Mouse (Mus musculus) midbrain, embryonic 15.5 days (tissue): ENCODE results near the gene Wnt1. TPM values are rescaled to one million over a fixed set of nuclear protein-coding genes. Genes with fewer than 3 reads are reported as not detected.

Experiments used
- ATAC-seq: fragments of 200-750 bp; cut with Nextera tagmentation; replicated peaks from 2 replicates; pipeline ENCODE4 v1.8.0; 2017; ENCODE audit warnings: moderate TSS enrichment
- H3K27ac ChIP-seq: fragments of 300-500 bp; sonication (generic); 2 replicates; pipeline ENCODE4 v1.5.1; 2015; ENCODE audit warnings: mild to moderate bottlenecking, inconsistent platforms
- H3K27me3 ChIP-seq: fragments of 300-500 bp; sonication (generic); replicated peaks from 2 replicates; pipeline ENCODE4 v1.6.1; 2015; ENCODE audit warnings: inconsistent platforms
- H3K36me3 ChIP-seq: fragments of 300-500 bp; sonication (generic); replicated peaks from 2 replicates; pipeline ENCODE4 v1.6.1; 2015; ENCODE audit warnings: inconsistent platforms
- H3K4me1 ChIP-seq: fragments of 300-500 bp; sonication (generic); 2 replicates; pipeline ENCODE4 v1.6.1; 2015; ENCODE audit warnings: inconsistent platforms
- H3K4me2 ChIP-seq: fragments of 300-500 bp; sonication (generic); 2 replicates; pipeline ENCODE4 v1.6.1; 2015; ENCODE audit warnings: inconsistent platforms, mild to moderate bottlenecking, moderate library complexity
- H3K4me3 ChIP-seq: fragments of 300-500 bp; sonication (generic); 2 replicates; pipeline ENCODE4 v1.5.1; 2015; ENCODE audit warnings: mild to moderate bottlenecking, inconsistent platforms
- H3K9ac ChIP-seq: fragments of 300-500 bp; sonication (generic); 2 replicates; pipeline ENCODE4 v1.6.1; 2015; ENCODE audit warnings: mild to moderate bottlenecking, inconsistent platforms
- H3K9me3 ChIP-seq: fragments of 300-500 bp; sonication (generic); 2 replicates; pipeline ENCODE4 v1.6.1; 2016; ENCODE audit warnings: inconsistent platforms
- WGBS: fragments of 180-500 bp; shearing (Covaris S2); methylation state at CpG from one replicate; pipeline ENCODE4 v1.1.7; 2015; ENCODE audit warnings: mixed read lengths; 5-methylcytosine and 5-hydroxymethylcytosine counted together
- polyA plus RNA-seq: library from polyadenylated mRNA; unstranded; fragments of >200 nt; fragmentation: Nextera tagmentation; extraction: Ambion mirVana; gene quantifications from 2 replicates; pipeline ENCODE4 v1.2.1, GENCODE M21; 2015

Wnt1 gene
- polyA plus RNA-seq, 1 experiment from 2014 or later: 2.9 TPM

GRCm38 (mm10) chr15:98780573-98780972 lies 9.1 kb upstream of the Wnt1 start:
- H3K4me2 ChIP-seq: no peak overlapping the region
- H3K27ac ChIP-seq: no peak overlapping the region
- no peak overlapping the region for H3K4me3 ChIP-seq
- H3K9me3 ChIP-seq: no peaks in the 10 kb centered on the region
- 6% methylated on average over 13 of the region's 13 CpGs for whole genome bisulfite sequencing
- H3K36me3 ChIP-seq: no peaks in the 10 kb centered on the region
- H3K27me3 ChIP-seq: peaks cover 78% of the 10 kb centered on the region
- ATAC-seq: no peak
- no peak overlapping the region for H3K9ac ChIP-seq
- peaks cover 26% of the 10 kb centered on the region for H3K4me1 ChIP-seq

- Histone ChIP-seq H3K27ac (no peak overlapping the region), H3K9me3 (no peaks in the 10 kb centered on the region), H3K27me3 (peaks cover 76% of the 10 kb centered on the region), H3K4me2 (no peak overlapping the region), H3K36me3 (no peaks in the 10 kb centered on the region), H3K4me3 (no peak overlapping the region), H3K9ac (no peak overlapping the region), H3K4me1 (peaks cover 23% of the 10 kb centered on the region)
- no peak for ATAC-seq
- 32% methylated on average over 6 of the region's 6 CpGs for WGBS
Measured at GRCm38 (mm10) chr15:98781166-98781565, 8.5 kb upstream of the Wnt1 start.

- no peak overlapping the region for H3K4me3 ChIP-seq
- no peaks in the 10 kb centered on the region for H3K36me3 ChIP-seq
- no peak overlapping the region for H3K27ac ChIP-seq
- no peaks in the 10 kb centered on the region for H3K9me3 ChIP-seq
- H3K9ac ChIP-seq: no peak overlapping the region
- WGBS: 46% methylated on average over 7 of the region's 7 CpGs
- H3K27me3 ChIP-seq: peaks cover 76% of the 10 kb centered on the region
- no peak for ATAC-seq
- H3K4me2 ChIP-seq: no peak overlapping the region
- H3K4me1 ChIP-seq: peaks cover 11% of the 10 kb centered on the region
Measured at GRCm38 (mm10) chr15:98785744-98786143, 3.9 kb upstream of the Wnt1 start.

GRCm38 (mm10) chr15:98787930-98788329 lies 1.7 kb upstream of the Wnt1 start:
- H3K9ac ChIP-seq: no peak overlapping the region
- H3K36me3 ChIP-seq: no peaks in the 10 kb centered on the region
- ATAC-seq: no peak
- H3K4me2 ChIP-seq: no peak overlapping the region
- no peak overlapping the region for H3K27ac ChIP-seq
- 41% methylated on average over 4 of the region's 4 CpGs for WGBS
- no peak overlapping the region for H3K4me3 ChIP-seq
- peaks cover 29% of the 10 kb centered on the region for H3K4me1 ChIP-seq
- H3K9me3 ChIP-seq: no peaks in the 10 kb centered on the region
- peaks cover 79% of the 10 kb centered on the region for H3K27me3 ChIP-seq

- H3K4me2 ChIP-seq: 0 out of 2 replicates have a peak overlapping the region, but pooled peaks have one; percentile 1
- no peak overlapping the region for H3K9ac ChIP-seq
- no peak overlapping the region for H3K27ac ChIP-seq
- peaks cover 36% of the 10 kb centered on the region for H3K4me1 ChIP-seq
- ATAC-seq: no peak
- no peaks in the 10 kb centered on the region for H3K9me3 ChIP-seq
- peaks cover 89% of the 10 kb centered on the region for H3K27me3 ChIP-seq
- H3K4me3 ChIP-seq: no peak overlapping the region
- no peaks in the 10 kb centered on the region for H3K36me3 ChIP-seq
- 10% methylated on average over 24 of the region's 24 CpGs for WGBS
Measured at GRCm38 (mm10) chr15:98788972-98789660, 541 bp upstream of the Wnt1 start.

GRCm38 (mm10) chr15:98790761-98791160 lies 1.1 kb downstream of the Wnt1 start:
- H3K27ac ChIP-seq: no peak overlapping the region
- no peak overlapping the region for H3K9ac ChIP-seq
- peaks cover 97% of the 10 kb centered on the region for H3K27me3 ChIP-seq
- peak overlapping the region; percentile 21; the same call in 1 of the 2 replicates for H3K4me2 ChIP-seq
- ATAC-seq: no peak
- peak overlapping the region; percentile 17 for H3K4me3 ChIP-seq
- H3K4me1 ChIP-seq: peaks cover 36% of the 10 kb centered on the region
- no peaks in the 10 kb centered on the region for H3K9me3 ChIP-seq
- no peaks in the 10 kb centered on the region for H3K36me3 ChIP-seq
- under 1% methylated on average over 23 of the region's 23 CpGs for WGBS

GRCm38 (mm10) chr15:98791221-98791620 lies 1.6 kb downstream of the Wnt1 start:
- Histone ChIP-seq H3K9ac (no peak overlapping the region), H3K27me3 (peaks cover 99% of the 10 kb centered on the region), H3K36me3 (no peaks in the 10 kb centered on the region), H3K4me3 (peak overlapping the region; percentile 17), H3K4me2 (peak overlapping the region; percentile 21; the same call in 1 of the 2 replicates), H3K4me1 (peaks cover 36% of the 10 kb centered on the region), H3K27ac (no peak overlapping the region), H3K9me3 (no peaks in the 10 kb centered on the region)
- under 1% methylated on average over 12 of the region's 12 CpGs for WGBS
- no peak for ATAC-seq

GRCm38 (mm10) chr15:98791771-98792170 lies 2.1 kb downstream of the Wnt1 start:
- Histone ChIP-seq H3K27me3 (peaks cover 99% of the 10 kb centered on the region), H3K4me1 (peaks cover 41% of the 10 kb centered on the region), H3K9me3 (no peaks in the 10 kb centered on the region), H3K9ac (no peak overlapping the region), H3K4me3 (no peak overlapping the region; the same call in 1 of the 2 replicates), H3K36me3 (no peaks in the 10 kb centered on the region), H3K27ac (no peak overlapping the region), H3K4me2 (0 out of 2 replicates have a peak overlapping the region, but pooled peaks have one; percentile 21)
- no peak for ATAC-seq
- WGBS: under 1% methylated on average over 23 of the region's 23 CpGs

- H3K9ac ChIP-seq: peak overlapping the region; percentile 16; the same call in 1 of the 2 replicates
- H3K36me3 ChIP-seq: no peaks in the 10 kb centered on the region
- H3K9me3 ChIP-seq: no peaks in the 10 kb centered on the region
- H3K4me1 ChIP-seq: peaks cover 45% of the 10 kb centered on the region
- H3K4me3 ChIP-seq: peak overlapping the region; percentile 31
- no peak overlapping the region for H3K27ac ChIP-seq
- H3K4me2 ChIP-seq: peak overlapping the region; percentile 50
- peaks cover 97% of the 10 kb centered on the region for H3K27me3 ChIP-seq
- 0 out of 2 replicates have a peak, but pooled peaks have one; percentile 44 for ATAC-seq
- WGBS: 2% methylated on average over 75 of the region's 75 CpGs
Measured at GRCm38 (mm10) chr15:98792233-98793020, 2.8 kb downstream of the Wnt1 start.

- Histone ChIP-seq H3K4me3 (peak overlapping the region; percentile 31), H3K36me3 (no peaks in the 10 kb centered on the region), H3K9me3 (no peaks in the 10 kb centered on the region), H3K9ac (no peak overlapping the region), H3K4me1 (peaks cover 53% of the 10 kb centered on the region), H3K27ac (no peak overlapping the region), H3K27me3 (peaks cover 96% of the 10 kb centered on the region), H3K4me2 (peak overlapping the region; percentile 50)
- WGBS: 5% methylated on average over 13 of the region's 13 CpGs
- ATAC-seq: no peak
Measured at GRCm38 (mm10) chr15:98793141-98793698, 3.6 kb downstream of the Wnt1 start.

GRCm38 (mm10) chr15:98796803-98797595 lies 7.3 kb downstream of the Wnt1 start:
- Histone ChIP-seq H3K4me1 (peaks cover 35% of the 10 kb centered on the region; the same call in 1 of the 2 replicates), H3K4me3 (no peak overlapping the region), H3K9me3 (no peaks in the 10 kb centered on the region), H3K9ac (no peak overlapping the region), H3K4me2 (no peak overlapping the region), H3K27ac (no peak overlapping the region), H3K27me3 (peaks cover 93% of the 10 kb centered on the region), H3K36me3 (no peaks in the 10 kb centered on the region)
- ATAC-seq: peak; percentile 48; the same call in 1 of the 2 replicates
- WGBS: 2% methylated on average over 13 of the region's 13 CpGs
